Mouse (Mus musculus) activated CD4-positive, CD25-positive, alpha-beta regulatory T cell, adult 4 months (primary cell): ENCODE measurements around the gene Gpx3. TPM values are rescaled to one million over a fixed set of nuclear protein-coding genes. Genes with fewer than 3 reads are reported as not detected.
"Not testable (repeated sequence)": the region's sequence is repeated elsewhere in the genome, so short reads cannot be mapped to it uniquely, and the experiment has no call there.

Source experiments
- ATAC-seq: one replicate; pipeline ENCODE4 v1.8.0; 2017
- polyA plus RNA-seq, 2 experiments: library from polyadenylated mRNA; unstranded; fragments of 100-300 nt; shearing (Covaris generic); gene quantifications; one replicate each; pipeline ENCODE4 v1.2.1; 2017

The Gpx3 gene
- 1 to 10 TPM in 1 of 2 experiments, under 1 TPM in 1; 0.90 to 1.1 TPM for polyA plus RNA-seq

- no peak for ATAC-seq
Observed at GRCm38 (mm10) chr11:54902333-54903323, at the start of gene Gpx3. Gpx3 (plus strand) TSS chr11:54902453.

- not testable (repeated sequence) for ATAC-seq
Observed at GRCm38 (mm10) chr11:54858880-54859279, 43.4 kb upstream of the Gpx3 start.

- no peak for ATAC-seq
Observed at GRCm38 (mm10) chr11:54859322-54860165, 42.7 kb upstream of the Gpx3 start.

GRCm38 (mm10) chr11:54860256-54861038, 41.8 kb upstream of the Gpx3 start, which contains the start of gene Lyrm7:
Lyrm7 (minus strand) TSS chr11:54860916.
- ATAC-seq, result peak; percentile 94

GRCm38 (mm10) chr11:54861471-54862420, 40.5 kb upstream of the Gpx3 start:
- ATAC-seq, result no peak

GRCm38 (mm10) chr11:54862621-54863520, 39.4 kb upstream of the Gpx3 start:
- ATAC-seq, result no peak

- no peak for ATAC-seq
Observed at GRCm38 (mm10) chr11:54865330-54866085, 36.7 kb upstream of the Gpx3 start.

GRCm38 (mm10) chr11:54866119-54867048, 35.9 kb upstream of the Gpx3 start, which contains the start of gene Hint1:
Hint1 (plus strand) TSS chr11:54866383.
- peak; percentile 77 for ATAC-seq

- ATAC-seq, result no peak
Observed at GRCm38 (mm10) chr11:54867049-54867385, 35.2 kb upstream of the Gpx3 start.

- no peak for ATAC-seq
Observed at GRCm38 (mm10) chr11:54867903-54868434, 34.3 kb upstream of the Gpx3 start.

- no peak for ATAC-seq
Observed at GRCm38 (mm10) chr11:54868445-54868844, 33.8 kb upstream of the Gpx3 start.

GRCm38 (mm10) chr11:54869318-54869717, 32.9 kb upstream of the Gpx3 start:
- ATAC-seq, result no peak

GRCm38 (mm10) chr11:54871831-54872537, 30.3 kb upstream of the Gpx3 start:
- no peak for ATAC-seq

- ATAC-seq, result no peak
Observed at GRCm38 (mm10) chr11:54876031-54876430, 26.2 kb upstream of the Gpx3 start.

GRCm38 (mm10) chr11:54878893-54879292, 23.4 kb upstream of the Gpx3 start:
- ATAC-seq, result no peak

GRCm38 (mm10) chr11:54879434-54879833, 22.8 kb upstream of the Gpx3 start:
- ATAC-seq, result peak; percentile 68

- ATAC-seq, result no peak
Observed at GRCm38 (mm10) chr11:54879922-54880321, 22.3 kb upstream of the Gpx3 start.
